Mouse (Mus musculus) bone marrow, adult 2 months (tissue): ENCODE measurements around the gene Acaca.

Experiments
- CTCF ChIP-seq: fragments of 200-500 bp; IDR thresholded peaks from 2 replicates; pipeline ENCODE4 v1.5.1; 2011; ENCODE audit warnings: low read length, control low read depth; ENCODE audit not compliant: control insufficient read depth, insufficient read depth
- POLR2A ChIP-seq: fragments of 200-500 bp; IDR thresholded peaks from 2 replicates; pipeline ENCODE4 v1.6.1; 2011; ENCODE audit warnings: low read depth, mild to moderate bottlenecking, control low read depth, low read length, borderline replicate concordance; ENCODE audit not compliant: control insufficient read depth

- TF ChIP-seq POLR2A = no peak
- TF ChIP-seq CTCF = no peak
Measured at GRCm38 (mm10) chr11:84440402-84440801, 310.9 kb downstream of the Acaca start.
